Mouse (Mus musculus): ENCODE results near the gene Mfsd12.

- TF ChIP-seq CTCF (conservative IDR thresholded peaks at IDR 0.05; ENCODE audit: insufficient read depth, insufficient read length, low read depth, low read length) (no peak), POLR2A (IDR thresholded peaks at IDR 0.05; ENCODE audit: low read depth, low read length) (peak; percentile 42)
These were observed 28.9 kb upstream of the Mfsd12 start, which contains the start of gene Tbxa2r for GRCm38 (mm10) chr10:81328386-81328785.

All from kidney, adult 2 months (tissue).